In the genomic region with DNA sequence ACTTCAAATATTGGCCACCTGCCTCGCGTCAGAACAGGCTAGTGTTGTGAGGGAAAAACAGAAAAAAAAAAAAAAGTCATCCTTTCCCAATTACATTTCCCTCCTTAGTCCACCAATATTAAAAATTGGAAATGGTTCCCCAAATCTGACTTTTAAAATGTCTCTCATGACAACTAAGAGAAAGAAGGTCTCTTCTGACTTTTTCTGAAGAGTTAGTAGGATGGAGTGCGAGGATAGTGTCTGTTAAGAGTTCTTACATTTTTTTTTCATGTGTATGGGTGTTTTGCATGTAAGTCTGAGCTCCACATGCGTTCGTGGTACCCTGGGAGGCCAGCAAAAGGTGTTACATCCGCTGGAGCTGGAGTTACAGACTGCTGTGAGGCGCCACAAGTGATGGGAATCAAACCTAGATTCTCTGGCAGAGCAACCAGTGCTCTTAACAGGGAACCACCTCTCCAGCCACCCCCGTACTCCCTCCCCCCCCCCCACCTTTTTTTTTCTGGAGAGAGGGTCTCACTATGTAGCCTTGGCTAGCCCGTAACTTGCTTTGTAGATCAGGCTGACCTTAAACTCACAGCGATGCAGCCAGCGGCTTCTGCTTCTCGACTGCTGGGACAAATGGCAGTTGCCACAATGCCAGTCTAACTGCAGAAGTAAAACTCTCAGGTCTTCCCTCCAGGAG, we compare ENCODE assay signal across 8 mouse cellular contexts. TPM values are rescaled to one million over a fixed set of nuclear protein-coding genes. Genes with fewer than 3 reads are reported as not detected.
DNase-seq lines count a peak whose midpoint lies in the region; ATAC-seq and TF ChIP-seq lines count a peak whose summit lies in the region.

No protein-coding gene starts in this region.

- peak overlapping the region; percentile 90 for H3K4me2 ChIP-seq in forebrain, embryonic 12.5 days
- peak overlapping the region; percentile 85 for H3K4me2 ChIP-seq in kidney, postnatal 0 days (ENCODE audit: low read length)
- peak overlapping the region; percentile 89 for H3K4me2 ChIP-seq in midbrain, embryonic 16.5 days (ENCODE audit: low read length)

- peak overlapping the region; percentile 89 for H3K9ac ChIP-seq in forebrain, embryonic 12.5 days
- H3K9ac ChIP-seq in kidney, postnatal 0 days (ENCODE audit: low read depth, low read length), result peak overlapping the region; percentile 90; the same call in 1 of the 2 replicates
- H3K9ac ChIP-seq in midbrain, embryonic 16.5 days (ENCODE audit: low read depth, low read length), result peak overlapping the region; percentile 88

- peak overlapping the region; percentile 80 for H3K27ac ChIP-seq in forebrain, embryonic 12.5 days
- H3K27ac ChIP-seq in kidney, postnatal 0 days, result peak overlapping the region; percentile 94
- peak overlapping the region; percentile 90 for H3K27ac ChIP-seq in midbrain, embryonic 16.5 days (ENCODE audit: low read length)

- no peaks in the 10 kb centered on the region for H3K27me3 ChIP-seq in forebrain, embryonic 12.5 days
- no peaks in the 10 kb centered on the region for H3K27me3 ChIP-seq in kidney, postnatal 0 days (ENCODE audit: insufficient read depth, low read length)
- H3K27me3 ChIP-seq in midbrain, embryonic 16.5 days (ENCODE audit: control insufficient read depth, insufficient read depth, low read depth, low read length), result no peaks in the 10 kb centered on the region

- intact Hi-C loops in left cerebral cortex, postnatal 14 days (cut with DNase I), result loop anchor here (2.0 to 5.0 kb wide), 3 partner anchors 74 to 170 kb away; no protein-coding TSS in a partner anchor

- H3K4me3 ChIP-seq in forebrain, embryonic 12.5 days (replicated peaks), result peak overlapping the region; percentile 84
- peak overlapping the region; percentile 91 for H3K4me3 ChIP-seq in kidney, postnatal 0 days (replicated peaks; ENCODE audit: low read depth, low read length)
- H3K4me3 ChIP-seq in midbrain, embryonic 16.5 days (ENCODE audit: low read depth, low read length), result peak overlapping the region; percentile 60

- ATAC-seq in forebrain, embryonic 12.5 days (ENCODE audit: low FRiP score), result 0 out of 2 replicates have a peak, but pooled peaks have one; percentile 3
- no peak; the same call in 1 of the 2 replicates for ATAC-seq in kidney, postnatal 0 days (replicated peaks; ENCODE audit: low FRiP score, low read depth)
- no peak for ATAC-seq in midbrain, embryonic 16.5 days

- DNase-seq in kidney, adult 9 months, result peak; percentile 21
- no peak for DNase-seq in kidney, adult 18-20 months
- peak; percentile 54 for DNase-seq in Muller cell, postnatal 12 days (ENCODE audit: inconsistent ontology term)
- DNase-seq in kidney, postnatal 0 days (ENCODE audit: low spot score), result peak; percentile 27
- no peak for DNase-seq in left cerebral cortex, adult 11 months (ENCODE audit: low spot score)
- no peak for DNase-seq in left cerebral cortex, postnatal 14 days (ENCODE audit: low spot score in 2 of 2)

- H3K36me3 ChIP-seq in forebrain, embryonic 12.5 days (replicated peaks), result peaks cover 17% of the 10 kb centered on the region
- peaks cover 3% of the 10 kb centered on the region for H3K36me3 ChIP-seq in kidney, postnatal 0 days (ENCODE audit: insufficient read depth, low read length)
- peaks cover 2% of the 10 kb centered on the region; the same call in 1 of the 2 replicates for H3K36me3 ChIP-seq in midbrain, embryonic 16.5 days (ENCODE audit: control insufficient read depth, insufficient read depth, low read length)

- 0% methylated on average over 12 of the region's 12 CpGs for WGBS in forebrain, embryonic 12.5 days
- under 1% methylated on average over 12 of the region's 12 CpGs for WGBS in kidney, postnatal 0 days
- under 1% methylated on average over 12 of the region's 12 CpGs for WGBS in midbrain, embryonic 16.5 days

- H3K9me3 ChIP-seq in forebrain, embryonic 12.5 days, result no peaks in the 10 kb centered on the region
- no peaks in the 10 kb centered on the region for H3K9me3 ChIP-seq in kidney, postnatal 0 days (replicated peaks; ENCODE audit: low read length)
- no peaks in the 10 kb centered on the region for H3K9me3 ChIP-seq in midbrain, embryonic 16.5 days (replicated peaks; ENCODE audit: control insufficient read depth, low read length, poor library complexity, severe bottlenecking)

- peaks cover 46% of the 10 kb centered on the region for H3K4me1 ChIP-seq in forebrain, embryonic 12.5 days
- H3K4me1 ChIP-seq in kidney, postnatal 0 days (replicated peaks; ENCODE audit: insufficient read depth, low read length), result peaks cover 14% of the 10 kb centered on the region
- peaks cover 33% of the 10 kb centered on the region for H3K4me1 ChIP-seq in midbrain, embryonic 16.5 days (ENCODE audit: control insufficient read depth, insufficient read depth, low read length)

- TF ChIP-seq CTCF in kidney, postnatal 0 days (IDR thresholded peaks at IDR 0.05; ENCODE audit: low read depth), result no peak; the same call in 1 of the 2 replicates

RNA-seq across cellular contexts. Expression of a gene that starts 0.8 kb away (rescaled TPM):
- polyA plus RNA-seq in forebrain, embryonic 12.5 days (2016; fragmentation: Nextera tagmentation; extraction: Ambion mirVana), result 61.0 and 84.9 TPM in 2 replicates
- 10.5 and 11.3 TPM in 2 replicates for polyA plus RNA-seq in kidney, postnatal 0 days (2015; fragmentation: Nextera tagmentation; extraction: Ambion mirVana)
- 56.2 and 66.9 TPM in 2 replicates for polyA plus RNA-seq in midbrain, embryonic 16.5 days (2015; fragmentation: Nextera tagmentation; extraction: Ambion mirVana)
- 10 to 100 TPM; 33.4 to 40.6 TPM for total RNA-seq in left cerebral cortex, postnatal 14 days (2021)

RNA-seq across cellular contexts. Expression of a gene that starts 1.3 kb away (rescaled TPM):
- 100 and 101 TPM in 2 replicates for polyA plus RNA-seq in forebrain, embryonic 12.5 days (2016; fragmentation: Nextera tagmentation; extraction: Ambion mirVana)
- polyA plus RNA-seq in kidney, postnatal 0 days (2015; fragmentation: Nextera tagmentation; extraction: Ambion mirVana), result 55.5 and 58.1 TPM in 2 replicates
- polyA plus RNA-seq in midbrain, embryonic 16.5 days (2015; fragmentation: Nextera tagmentation; extraction: Ambion mirVana), result 57.8 and 71.9 TPM in 2 replicates
- total RNA-seq in left cerebral cortex, postnatal 14 days (2021), result 10 to 100 TPM; 37.9 to 46.5 TPM

RNA-seq across cellular contexts. Expression of a gene that starts 52.1 kb away (rescaled TPM):
- 10.0 and 10.5 TPM in 2 replicates for polyA plus RNA-seq in forebrain, embryonic 12.5 days (2016; fragmentation: Nextera tagmentation; extraction: Ambion mirVana)
- polyA plus RNA-seq in kidney, postnatal 0 days (2015; fragmentation: Nextera tagmentation; extraction: Ambion mirVana), result 3.4 and 3.6 TPM in 2 replicates
- polyA plus RNA-seq in midbrain, embryonic 16.5 days (2015; fragmentation: Nextera tagmentation; extraction: Ambion mirVana), result 6.0 and 6.5 TPM in 2 replicates
- 10 to 100 TPM; 18.7 to 20.5 TPM for total RNA-seq in left cerebral cortex, postnatal 14 days (2021)

Comparison
In these comparisons a context has a peak if more than half of its experiments do, and no peak if none do; other contexts are left out.
1. DNase-seq: peak in kidney, adult 9 months (single experiment), Muller cell, postnatal 12 days (single experiment) and kidney, postnatal 0 days (single experiment); none in kidney, adult 18-20 months (single experiment), left cerebral cortex, adult 11 months (single experiment) and left cerebral cortex, postnatal 14 days (0 of 2).
2. Peak in every context shown above with its lines, with median percentiles within 50 percentile points of each other: H3K27ac ChIP-seq, H3K4me2 ChIP-seq, H3K4me3 ChIP-seq and H3K9ac ChIP-seq.